Mouse (Mus musculus) lung, embryonic 14.5 days (tissue): ENCODE measurements around the gene Rita1. TPM values are rescaled to one million over a fixed set of nuclear protein-coding genes. Genes with fewer than 3 reads are reported as not detected.

Experiments used
- ATAC-seq: fragments of 200-750 bp; cut with Nextera tagmentation; 2 replicates; pipeline ENCODE4 v1.8.0; 2017; ENCODE audit warnings: mild to moderate bottlenecking, moderate TSS enrichment, moderate library complexity; ENCODE audit not compliant: insufficient read depth
- DNase-seq: peaks from one replicate; pipeline ENCODE4 v3.0.0-alpha.2; 2015
- H3K27ac ChIP-seq: fragments of 300-500 bp; sonication (generic); 2 replicates; pipeline ENCODE4 v1.5.1; 2014; ENCODE audit warnings: low read depth, mild to moderate bottlenecking, moderate library complexity
- H3K27me3 ChIP-seq: fragments of 300-500 bp; sonication (generic); 2 replicates; pipeline ENCODE4 v1.6.1; 2014; ENCODE audit warnings: low read length, control low read depth; ENCODE audit not compliant: insufficient read depth
- H3K36me3 ChIP-seq: fragments of 300-500 bp; sonication (generic); 2 replicates; pipeline ENCODE4 v1.6.1; 2014; ENCODE audit warnings: control low read depth; ENCODE audit not compliant: insufficient read depth
- H3K4me1 ChIP-seq: fragments of 300-500 bp; sonication (generic); 2 replicates; pipeline ENCODE4 v1.6.1; 2014; ENCODE audit warnings: antibody characterized with exemption, control low read depth; ENCODE audit not compliant: insufficient read depth
- H3K4me2 ChIP-seq: fragments of 300-500 bp; sonication (generic); 2 replicates; pipeline ENCODE4 v1.6.1; 2014; ENCODE audit warnings: mild to moderate bottlenecking
- H3K4me3 ChIP-seq: fragments of 300-500 bp; sonication (generic); 2 replicates; pipeline ENCODE4 v1.5.1; 2014; ENCODE audit warnings: low read depth, low read length
- H3K9ac ChIP-seq: fragments of 300-500 bp; sonication (generic); 2 replicates; pipeline ENCODE4 v1.6.1; 2014
- H3K9me3 ChIP-seq: fragments of 300-500 bp; sonication (generic); 2 replicates; pipeline ENCODE4 v1.6.1; 2016; ENCODE audit warnings: low read depth, low read length, control low read depth
- CTCF ChIP-seq: IDR thresholded peaks from 2 replicates; pipeline ENCODE4 v1.5.1; 2016; ENCODE audit warnings: antibody characterized with exemption, low read depth
- WGBS: fragments of 180-500 bp; shearing (Covaris S2); extraction: QIAGEN DNeasy Blood & Tissue Kit; methylation state at CpG from one replicate; pipeline ENCODE4 v1.1.7; 2014; 5-methylcytosine and 5-hydroxymethylcytosine counted together
- polyA plus RNA-seq: library from polyadenylated mRNA; unstranded; fragments of >200 nt; fragmentation: Nextera tagmentation; extraction: Ambion mirVana; gene quantifications from 2 replicates; pipeline ENCODE4 v1.2.1, GENCODE M21; 2014

Rita1 gene
- polyA plus RNA-seq, 1 experiment from 2014 or later = 9.5 TPM

- Histone ChIP-seq H3K9ac (no peak overlapping the region), H3K4me3 (no peak overlapping the region), H3K4me2 (no peak overlapping the region), H3K27ac (peak overlapping the region; percentile 82), H3K27me3 (no peaks in the 10 kb centered on the region), H3K4me1 (peaks cover 76% of the 10 kb centered on the region), H3K9me3 (no peaks in the 10 kb centered on the region), H3K36me3 (no peaks in the 10 kb centered on the region; the same call in 1 of the 2 replicates)
- 45% methylated on average over 5 of the region's 5 CpGs for WGBS
- ATAC-seq (no peak), DNase-seq (peak; percentile 85)
- no peak for TF ChIP-seq CTCF
These were observed 46.3 kb downstream of the Rita1 start for GRCm38 (mm10) chr5:120566101-120566500.

GRCm38 (mm10) chr5:120565171-120565905, 47.1 kb downstream of the Rita1 start:
- DNase-seq = no peak
- no peak for TF ChIP-seq CTCF
- 47% methylated on average over 15 of the region's 15 CpGs for WGBS
- Histone ChIP-seq H3K9me3 (no peaks in the 10 kb centered on the region), H3K27me3 (no peaks in the 10 kb centered on the region), H3K9ac (no peak overlapping the region), H3K27ac (peak overlapping the region; percentile 82), H3K4me1 (peaks cover 77% of the 10 kb centered on the region), H3K4me2 (no peak overlapping the region), H3K4me3 (no peak overlapping the region), H3K36me3 (no peaks in the 10 kb centered on the region; the same call in 1 of the 2 replicates)
- ATAC-seq = no peak

DNA sequence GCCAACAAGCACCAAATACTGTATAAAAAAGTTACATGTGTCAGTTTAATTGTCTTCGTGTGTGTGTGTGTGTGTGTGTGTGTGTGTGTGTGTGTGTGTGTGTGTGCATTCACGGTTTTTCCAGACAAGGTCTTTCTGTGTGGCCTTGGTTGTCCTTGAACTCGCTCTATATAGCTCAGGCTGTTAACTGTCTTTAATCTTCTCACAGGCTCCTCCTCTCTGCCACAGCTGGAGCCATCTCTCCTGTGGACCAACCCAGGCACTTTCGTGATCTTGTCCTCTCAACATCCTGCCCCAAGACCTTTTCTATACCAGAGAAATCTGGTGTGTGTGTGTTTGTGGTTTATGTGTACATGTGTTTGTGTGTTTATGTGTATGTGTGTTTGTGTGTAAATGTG, 48.5 kb downstream of the Rita1 start:
- H3K27me3 ChIP-seq = no peaks in the 10 kb centered on the region
- H3K4me1 ChIP-seq = peaks cover 71% of the 10 kb centered on the region
- H3K4me2 ChIP-seq = no peak overlapping the region
- peak overlapping the region; percentile 94 for H3K27ac ChIP-seq
- H3K9me3 ChIP-seq = no peaks in the 10 kb centered on the region
- DNase-seq = no peak
- H3K36me3 ChIP-seq = no peaks in the 10 kb centered on the region; the same call in 1 of the 2 replicates
- no peak overlapping the region for H3K9ac ChIP-seq
- WGBS = 15% methylated on average over 4 of the region's 4 CpGs
- no peak for ATAC-seq
- H3K4me3 ChIP-seq = no peak overlapping the region
- no peak for TF ChIP-seq CTCF

DNA sequence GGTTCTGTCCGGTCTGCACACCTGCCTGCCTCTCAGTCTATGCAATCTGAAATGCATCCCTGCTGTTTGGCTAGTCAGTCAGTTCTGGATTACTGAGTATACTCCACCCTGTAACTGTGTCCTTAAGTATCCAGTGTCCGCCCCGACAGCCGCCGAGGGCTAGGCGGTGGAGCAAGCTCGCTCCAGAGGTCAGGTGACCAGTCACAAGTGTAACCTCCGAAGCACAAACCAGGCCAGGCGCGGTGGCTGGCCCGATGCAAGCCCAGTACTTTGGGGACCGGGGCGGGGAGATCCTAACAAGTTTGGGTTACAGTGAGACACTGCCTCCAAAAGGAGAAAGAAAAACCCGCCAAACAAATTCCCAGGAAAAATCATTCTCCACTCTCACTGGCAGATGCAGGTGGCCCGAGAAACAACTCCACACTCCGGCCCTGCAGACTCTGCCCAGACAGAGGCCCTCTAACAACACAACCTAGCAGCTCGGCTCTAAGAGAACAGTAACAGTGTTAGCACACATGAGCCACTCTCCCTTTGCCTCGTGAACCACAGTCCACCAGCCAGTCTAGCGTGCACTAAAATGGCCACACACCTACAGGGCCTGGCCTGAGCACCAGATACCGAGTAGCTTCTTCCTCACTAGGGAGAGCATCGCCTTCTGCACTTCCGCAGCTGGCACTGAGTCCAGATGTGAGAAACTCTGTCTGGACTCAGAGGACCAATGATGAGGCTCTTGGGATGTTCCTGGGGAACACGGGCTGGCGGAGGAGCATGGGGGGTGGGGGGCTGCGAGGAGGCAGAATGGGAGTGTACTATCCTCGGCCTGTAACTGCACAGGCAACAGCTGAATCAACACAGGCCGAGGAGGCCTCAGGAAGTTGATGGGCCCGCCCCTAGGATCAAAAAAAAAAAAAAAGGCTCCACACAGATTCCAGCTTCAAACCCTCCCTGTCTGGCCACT, 49.2 kb downstream of the Rita1 start:
- Histone ChIP-seq H3K27me3 (no peaks in the 10 kb centered on the region), H3K9me3 (no peaks in the 10 kb centered on the region), H3K4me3 (no peak overlapping the region), H3K9ac (0 out of 2 replicates have a peak overlapping the region, but pooled peaks have one; percentile 24), H3K27ac (peak overlapping the region; percentile 94), H3K4me2 (peak overlapping the region; percentile 29), H3K4me1 (peaks cover 74% of the 10 kb centered on the region), H3K36me3 (no peaks in the 10 kb centered on the region; the same call in 1 of the 2 replicates)
- no peak for TF ChIP-seq CTCF
- 23% methylated on average over 28 of the region's 28 CpGs for WGBS
- ATAC-seq = peak; percentile 64
- peak; percentile 83 for DNase-seq

- Histone ChIP-seq H3K9ac (no peak overlapping the region), H3K4me3 (no peak overlapping the region), H3K27me3 (no peaks in the 10 kb centered on the region), H3K4me1 (peaks cover 54% of the 10 kb centered on the region), H3K27ac (peak overlapping the region; percentile 73; the same call in 1 of the 2 replicates), H3K36me3 (peaks cover 14% of the 10 kb centered on the region), H3K4me2 (peak overlapping the region; percentile 49), H3K9me3 (no peaks in the 10 kb centered on the region)
- WGBS = 4% methylated on average over 16 of the region's 16 CpGs
- DNase-seq = peak; percentile 63
- peak; percentile 50 for ATAC-seq
- TF ChIP-seq CTCF = no peak
These were observed 51.6 kb downstream of the Rita1 start for GRCm38 (mm10) chr5:120560616-120561311.

- 46% methylated on average over 9 of the region's 9 CpGs for WGBS
These were observed 52.2 kb downstream of the Rita1 start for GRCm38 (mm10) chr5:120560129-120560615.

More at GRCm38 (mm10) chr5:120560129-120560615, 52.2 kb downstream of the Rita1 start:
- ATAC-seq (no peak), DNase-seq (no peak)
- Histone ChIP-seq H3K9me3 (no peaks in the 10 kb centered on the region), H3K36me3 (peaks cover 19% of the 10 kb centered on the region), H3K9ac (no peak overlapping the region), H3K27ac (peak overlapping the region; percentile 73), H3K4me1 (peaks cover 48% of the 10 kb centered on the region), H3K27me3 (no peaks in the 10 kb centered on the region), H3K4me2 (peak overlapping the region; percentile 49; the same call in 1 of the 2 replicates), H3K4me3 (no peak overlapping the region; the same call in 1 of the 2 replicates)
- TF ChIP-seq CTCF = no peak
